Mouse (Mus musculus): ENCODE data around the gene Retreg3. TPM values are rescaled to one million over a fixed set of nuclear protein-coding genes. Genes with fewer than 3 reads are reported as not detected.
A peak's percentile ranks its signal among the peaks of the same experiment; 100 is the strongest.

Retreg3 gene
- polyA plus RNA-seq, 2 experiments = 11.3 to 53.6 TPM

- H3K4me1 ChIP-seq (ENCODE audit: control insufficient read depth, insufficient read depth, low read length) = peaks cover 20% of the 10 kb centered on the region
- no peaks in the 10 kb centered on the region for H3K9me3 ChIP-seq (ENCODE audit: control insufficient read depth, low read length)
- peaks cover 62% of the 10 kb centered on the region for H3K36me3 ChIP-seq (ENCODE audit: control insufficient read depth, insufficient read depth, low read length)
- WGBS = 15% methylated on average over 33 of the region's 35 CpGs
- H3K4me3 ChIP-seq (replicated peaks; ENCODE audit: low read length) = no peak overlapping the region
- peaks cover 81% of the 10 kb centered on the region for H3K27me3 ChIP-seq (ENCODE audit: control insufficient read depth, insufficient read depth, low read length)
- DNase-seq (ENCODE audit: low spot score) = no peak
- H3K27ac ChIP-seq (replicated peaks; ENCODE audit: low read depth, low read length) = no peak overlapping the region
- no peak for ATAC-seq (ENCODE audit: low FRiP score, low read depth)
- H3K9ac ChIP-seq (ENCODE audit: low read depth, low read length, severe bottlenecking) = no peak overlapping the region
- peak overlapping the region; percentile 71 for H3K4me2 ChIP-seq (replicated peaks; ENCODE audit: low read depth, low read length, severe bottlenecking)
- TF ChIP-seq POLR2A (IDR thresholded peaks at IDR 0.05; ENCODE audit: borderline replicate concordance, extremely low read depth, insufficient read depth, insufficient read length) = no peak
These were observed 45.2 kb upstream of the Retreg3 start for GRCm38 (mm10) chr11:101164677-101165580.

GRCm38 (mm10) chr11:101164351-101164665, 44.6 kb upstream of the Retreg3 start:
- Histone ChIP-seq H3K9me3 (ENCODE audit: control insufficient read depth, low read length) (no peaks in the 10 kb centered on the region), H3K27ac (replicated peaks; ENCODE audit: low read depth, low read length) (no peak overlapping the region), H3K4me2 (replicated peaks; ENCODE audit: low read depth, low read length, severe bottlenecking) (peak overlapping the region; percentile 71), H3K27me3 (ENCODE audit: control insufficient read depth, insufficient read depth, low read length) (peaks cover 75% of the 10 kb centered on the region), H3K4me1 (ENCODE audit: control insufficient read depth, insufficient read depth, low read length) (peaks cover 14% of the 10 kb centered on the region), H3K36me3 (ENCODE audit: control insufficient read depth, insufficient read depth, low read length) (peaks cover 62% of the 10 kb centered on the region), H3K4me3 (replicated peaks; ENCODE audit: low read length) (peak overlapping the region; percentile 40), H3K9ac (ENCODE audit: low read depth, low read length, severe bottlenecking) (peak overlapping the region; percentile 49)
- no peak for ATAC-seq (ENCODE audit: low FRiP score, low read depth)
- DNase-seq (ENCODE audit: low spot score) = no peak
- WGBS = 6% methylated on average over 21 of the region's 21 CpGs
- no peak for TF ChIP-seq POLR2A (IDR thresholded peaks at IDR 0.05; ENCODE audit: borderline replicate concordance, extremely low read depth, insufficient read depth, insufficient read length)

DNA sequence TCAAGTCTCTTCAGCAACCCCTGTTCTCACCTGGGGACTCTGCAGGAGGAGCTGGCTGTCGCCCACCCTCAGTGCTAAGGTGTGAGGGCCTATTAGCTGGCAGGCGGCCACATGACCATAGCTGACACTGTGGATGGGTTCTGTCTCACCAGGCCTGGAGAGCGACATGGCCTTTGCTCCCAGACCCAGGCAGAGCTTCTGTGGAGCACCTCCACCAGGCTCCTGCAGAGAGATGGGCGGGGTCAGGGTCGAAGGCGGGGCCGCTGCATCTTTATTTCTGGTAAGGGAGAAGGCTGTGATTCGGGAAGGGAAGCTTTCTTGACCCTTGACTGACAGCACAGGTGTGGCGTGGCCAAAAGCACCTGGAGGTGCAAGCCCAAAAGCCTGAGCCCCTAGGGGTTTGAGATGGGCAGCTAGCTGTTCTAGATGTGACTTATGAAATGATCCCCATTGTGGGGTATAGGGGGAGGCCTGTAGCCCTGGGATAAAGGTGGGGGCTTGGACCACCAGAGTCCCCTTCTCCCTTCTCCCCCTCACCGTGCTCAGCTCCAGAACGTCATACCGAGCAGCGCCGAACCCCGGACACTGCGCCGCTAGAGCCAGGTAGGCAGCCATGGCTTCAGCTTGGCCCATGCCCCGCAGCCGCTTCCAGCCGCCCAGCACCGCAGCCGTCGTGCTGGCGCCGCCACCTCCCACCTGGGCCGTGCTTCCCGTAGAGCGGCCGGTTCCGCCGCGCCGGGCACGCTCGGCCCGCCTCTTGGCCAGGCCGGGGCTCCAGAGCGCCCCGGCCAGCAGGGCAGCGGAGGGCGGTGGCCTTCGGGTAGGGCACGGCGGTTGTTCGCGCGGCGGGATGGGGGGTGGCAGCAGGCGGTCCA, 44.0 kb upstream of the Retreg3 start:
- Histone ChIP-seq H3K36me3 (ENCODE audit: control insufficient read depth, insufficient read depth, low read length) (peaks cover 62% of the 10 kb centered on the region), H3K4me3 (replicated peaks; ENCODE audit: low read length) (peak overlapping the region; percentile 40), H3K4me1 (ENCODE audit: control insufficient read depth, insufficient read depth, low read length) (peaks cover 14% of the 10 kb centered on the region), H3K27me3 (ENCODE audit: control insufficient read depth, insufficient read depth, low read length) (peaks cover 69% of the 10 kb centered on the region), H3K9ac (ENCODE audit: low read depth, low read length, severe bottlenecking) (peak overlapping the region; percentile 49), H3K4me2 (replicated peaks; ENCODE audit: low read depth, low read length, severe bottlenecking) (peak overlapping the region; percentile 71), H3K27ac (replicated peaks; ENCODE audit: low read depth, low read length) (no peak overlapping the region), H3K9me3 (ENCODE audit: control insufficient read depth, low read length) (no peaks in the 10 kb centered on the region)
- DNase-seq (ENCODE audit: low spot score) (no peak), ATAC-seq (ENCODE audit: low FRiP score, low read depth) (0 out of 2 replicates have a peak, but pooled peaks have one; percentile 38)
- no peak for TF ChIP-seq POLR2A (IDR thresholded peaks at IDR 0.05; ENCODE audit: borderline replicate concordance, extremely low read depth, insufficient read depth, insufficient read length)
- WGBS = 11% methylated on average over 35 of the region's 49 CpGs

DNA sequence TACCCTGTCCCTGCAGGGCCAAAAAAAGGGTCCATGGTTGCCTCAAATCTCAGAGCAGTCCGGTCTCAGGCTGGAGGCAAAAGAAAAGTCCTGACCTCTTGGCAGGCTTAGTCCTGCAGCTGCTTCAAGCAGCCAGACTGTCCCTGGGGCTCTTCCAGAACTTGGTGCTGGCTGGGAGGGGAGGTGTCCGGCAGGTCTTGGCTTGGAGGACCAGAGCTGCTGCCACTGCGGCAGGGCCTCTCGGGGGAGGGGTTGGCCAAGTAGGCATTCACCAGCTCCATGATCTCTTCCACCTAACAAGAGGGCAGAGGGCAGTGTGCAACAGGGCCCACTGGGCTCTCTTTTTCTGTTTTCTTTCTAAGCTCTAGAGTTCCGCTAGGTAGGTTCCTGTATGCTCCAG, 43.1 kb upstream of the Retreg3 start:
- ATAC-seq (ENCODE audit: low FRiP score, low read depth) = no peak
- WGBS = 52% methylated on average over 5 of the region's 5 CpGs
- H3K27ac ChIP-seq (replicated peaks; ENCODE audit: low read depth, low read length) = no peak overlapping the region
- no peak overlapping the region for H3K4me2 ChIP-seq (replicated peaks; ENCODE audit: low read depth, low read length, severe bottlenecking)
- H3K27me3 ChIP-seq (ENCODE audit: control insufficient read depth, insufficient read depth, low read length) = peaks cover 59% of the 10 kb centered on the region
- H3K9me3 ChIP-seq (ENCODE audit: control insufficient read depth, low read length) = no peaks in the 10 kb centered on the region
- H3K4me1 ChIP-seq (ENCODE audit: control insufficient read depth, insufficient read depth, low read length) = peaks cover 14% of the 10 kb centered on the region
- no peak overlapping the region for H3K9ac ChIP-seq (ENCODE audit: low read depth, low read length, severe bottlenecking)
- H3K4me3 ChIP-seq (replicated peaks; ENCODE audit: low read length) = no peak overlapping the region
- no peak for TF ChIP-seq POLR2A (IDR thresholded peaks at IDR 0.05; ENCODE audit: borderline replicate concordance, extremely low read depth, insufficient read depth, insufficient read length)
- no peak for DNase-seq (ENCODE audit: low spot score)
- peaks cover 60% of the 10 kb centered on the region for H3K36me3 ChIP-seq (ENCODE audit: control insufficient read depth, insufficient read depth, low read length)

DNA sequence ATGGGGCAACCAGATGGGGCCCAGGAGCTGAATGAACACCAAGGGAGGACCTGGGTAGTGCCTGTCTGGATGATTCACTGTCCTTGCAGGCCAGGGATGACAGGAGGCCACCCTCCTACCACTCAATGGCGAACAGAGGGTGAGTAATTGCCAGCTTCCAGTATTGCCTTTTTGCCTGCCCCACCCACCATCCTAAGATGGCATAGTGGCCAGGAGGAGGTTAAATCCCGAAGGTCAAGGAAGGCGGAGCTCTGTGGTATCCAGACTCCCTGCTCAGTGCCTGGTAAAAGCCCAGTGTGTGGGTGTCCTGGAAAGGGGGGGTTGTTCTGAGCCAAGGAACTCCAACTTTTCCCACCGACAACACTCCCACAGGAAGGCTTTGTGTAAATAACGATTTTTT, 42.6 kb upstream of the Retreg3 start:
- Histone ChIP-seq H3K36me3 (ENCODE audit: control insufficient read depth, insufficient read depth, low read length) (peaks cover 56% of the 10 kb centered on the region), H3K4me1 (ENCODE audit: control insufficient read depth, insufficient read depth, low read length) (peaks cover 14% of the 10 kb centered on the region), H3K9me3 (ENCODE audit: control insufficient read depth, low read length) (no peaks in the 10 kb centered on the region), H3K9ac (ENCODE audit: low read depth, low read length, severe bottlenecking) (no peak overlapping the region), H3K4me2 (replicated peaks; ENCODE audit: low read depth, low read length, severe bottlenecking) (no peak overlapping the region), H3K27ac (replicated peaks; ENCODE audit: low read depth, low read length) (no peak overlapping the region), H3K27me3 (ENCODE audit: control insufficient read depth, insufficient read depth, low read length) (peaks cover 55% of the 10 kb centered on the region), H3K4me3 (replicated peaks; ENCODE audit: low read length) (no peak overlapping the region)
- 54% methylated on average over 5 of the region's 5 CpGs for WGBS
- no peak for ATAC-seq (ENCODE audit: low FRiP score, low read depth)
- TF ChIP-seq POLR2A (IDR thresholded peaks at IDR 0.05; ENCODE audit: borderline replicate concordance, extremely low read depth, insufficient read depth, insufficient read length) = no peak
- no peak for DNase-seq (ENCODE audit: low spot score)

Measured in limb, embryonic 14.5 days (tissue).